Mouse (Mus musculus): ENCODE results near the gene Olfr573-ps1. TPM values are rescaled to one million over a fixed set of nuclear protein-coding genes. Genes with fewer than 3 reads are reported as not detected.

Gene Olfr573-ps1
- not detected in 2 replicates for total RNA-seq (2023)

DNA sequence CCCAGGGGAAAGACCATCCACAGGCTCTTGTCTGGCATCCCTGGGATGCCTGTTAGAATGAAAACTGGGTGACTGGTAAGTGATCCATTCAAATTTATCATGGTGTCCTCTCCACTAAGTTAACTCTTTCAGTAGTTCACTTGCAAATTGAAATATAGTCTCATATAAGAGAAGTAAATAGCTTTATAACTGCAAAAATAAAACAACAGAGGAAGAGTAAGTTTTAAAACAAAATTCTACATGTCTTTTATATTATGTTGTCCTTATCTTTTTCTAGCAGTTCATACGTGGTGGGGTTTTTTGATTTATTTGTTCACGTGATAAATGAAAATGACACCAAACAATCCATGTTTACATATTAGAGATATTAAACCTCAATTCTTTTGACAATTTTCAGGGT lies at the start of gene Olfr573-ps1:
TSS of gene Olfr573-ps1 (minus strand) at position 101 of the 400 bp plus-strand sequence.

DNA sequence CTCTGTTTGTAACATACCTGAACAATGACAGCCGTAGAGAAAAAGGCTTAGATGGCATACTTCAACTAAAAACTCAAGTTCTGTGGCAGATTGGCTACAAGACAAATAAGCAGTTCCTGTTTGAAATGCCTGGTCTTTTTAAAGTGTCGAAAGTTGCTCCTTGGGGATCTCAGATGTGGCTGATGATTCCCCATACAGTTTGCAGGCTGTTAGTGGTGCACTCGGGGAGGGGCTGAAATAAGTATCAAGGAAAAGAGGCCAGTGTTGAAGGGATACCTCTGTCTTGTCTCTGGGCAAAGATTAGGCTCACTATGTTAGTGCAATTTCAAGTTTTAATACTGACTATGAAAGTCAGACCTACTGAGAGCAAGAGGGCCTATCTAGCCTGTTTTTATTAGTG lies 46.8 kb upstream of the Olfr573-ps1 start, which contains the start of gene Olfr578:
TSS of gene Olfr578 (minus strand) at position 101 of the 400 bp plus-strand sequence.

GRCm38 (mm10) chr7:102975843-102976242 lies 33.5 kb upstream of the Olfr573-ps1 start, which contains the start of gene Olfr577:
Gene Olfr577 (minus strand): TSS chr7:102975943.

DNA sequence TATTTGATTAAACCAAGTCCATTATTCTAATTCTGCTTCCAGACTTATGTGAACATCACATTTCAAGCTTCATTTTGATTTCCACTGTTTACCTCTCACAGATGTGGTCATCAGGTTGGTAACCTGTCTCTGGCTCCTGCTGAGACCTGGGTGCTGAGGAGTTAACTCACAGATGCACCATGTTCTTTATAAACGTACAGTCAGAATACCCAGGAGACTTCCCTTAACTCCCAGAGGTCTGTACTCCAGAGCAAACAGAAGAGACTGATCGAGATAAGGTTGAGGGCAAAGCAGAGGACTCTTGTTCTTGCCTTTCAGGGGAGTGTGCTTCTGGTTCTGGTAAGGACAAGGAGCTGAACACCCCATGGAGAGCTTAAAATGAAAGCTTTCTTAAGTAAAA lies 20.0 kb upstream of the Olfr573-ps1 start, which contains the start of gene Olfr576:
TSS of gene Olfr576 (plus strand) at position 301 of the 400 bp plus-strand sequence.

DNA sequence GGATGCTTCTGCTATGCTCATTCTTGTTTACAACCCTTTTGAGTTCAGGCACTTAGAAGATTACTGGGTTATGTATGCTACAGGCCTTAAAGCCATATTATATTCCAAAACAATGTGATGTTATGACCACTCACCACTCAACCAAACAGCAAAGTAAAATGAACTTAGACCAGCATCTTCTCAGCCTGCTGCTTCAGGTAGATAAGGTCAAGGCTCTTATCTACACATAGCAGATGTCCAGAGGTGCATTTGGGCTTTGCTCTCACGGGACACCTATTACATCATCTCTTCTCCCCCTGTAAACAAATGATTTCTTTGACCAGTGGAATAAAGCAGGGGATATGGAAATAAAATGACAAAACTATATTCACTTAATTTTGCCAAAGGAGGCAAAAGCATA lies 16.2 kb upstream of the Olfr573-ps1 start, which contains the start of gene Olfr575:
TSS of gene Olfr575 (minus strand) at position 183 of the 400 bp plus-strand sequence.

DNA sequence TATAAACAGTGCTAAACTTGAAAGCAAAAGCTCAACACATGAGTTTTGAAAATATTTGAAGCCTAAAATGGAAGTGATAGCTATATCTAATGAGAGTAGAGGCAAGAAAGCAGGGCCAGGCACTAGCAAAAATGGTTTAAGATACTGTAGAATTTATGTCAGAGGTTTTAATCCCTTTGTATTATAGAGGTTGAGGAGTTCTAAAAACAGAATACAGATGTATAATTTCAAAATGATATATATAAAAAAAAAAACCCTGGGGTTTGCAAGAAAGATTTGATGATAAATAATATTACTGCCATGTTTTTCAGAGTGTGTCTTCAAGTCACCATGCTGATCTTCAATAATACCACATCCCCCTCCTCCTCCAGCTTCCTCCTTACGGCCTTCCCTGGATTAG lies 5.8 kb upstream of the Olfr573-ps1 start, which contains the start of gene Olfr574:
TSS of gene Olfr574 (plus strand) at position 301 of the 400 bp plus-strand sequence.

GRCm38 (mm10) chr7:102924109-102924508 lies 18.3 kb downstream of the Olfr573-ps1 start, which contains the start of gene Olfr572:
Gene Olfr572 (plus strand): TSS chr7:102924409.

DNA sequence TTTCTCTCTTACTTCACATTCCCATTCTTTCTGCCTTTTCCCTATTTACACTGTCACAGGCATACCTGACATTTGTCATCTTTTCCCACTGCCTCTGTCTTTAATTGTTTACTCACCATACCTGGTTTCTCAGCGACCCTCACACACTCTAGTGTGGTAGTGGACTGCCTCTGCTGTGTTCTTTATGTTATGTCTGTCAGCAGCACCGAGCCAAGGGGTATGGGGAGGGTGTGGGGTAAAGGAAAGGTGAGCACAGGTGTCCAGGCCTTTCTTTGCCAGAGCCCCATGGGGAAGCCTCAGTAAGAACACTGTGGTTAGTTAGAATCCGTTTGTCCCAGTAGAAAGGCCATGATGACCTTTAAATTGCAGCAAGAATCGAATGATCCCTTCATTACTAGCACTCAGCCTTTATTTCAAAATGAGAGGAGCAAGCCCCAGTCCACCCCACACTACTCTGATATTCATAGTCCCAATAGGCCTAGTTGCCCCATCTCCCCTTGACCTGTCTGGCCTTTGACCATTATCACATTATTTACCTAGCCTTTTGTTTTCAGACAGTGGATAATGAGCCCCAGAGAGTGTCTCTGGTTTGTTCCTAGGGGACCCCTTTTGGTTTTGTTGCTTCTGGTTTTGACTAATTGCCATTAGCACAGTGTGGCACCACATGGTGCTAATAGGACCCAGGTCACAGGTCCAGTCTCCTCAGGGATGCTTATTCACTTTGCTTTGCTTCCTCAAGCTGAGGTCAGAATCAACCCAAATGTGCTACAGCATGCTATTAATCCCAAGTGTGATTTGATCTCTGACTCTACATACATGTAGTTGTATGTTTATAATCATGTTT lies 25.1 kb downstream of the Olfr573-ps1 start, which contains the start of gene Olfr571:
TSS of gene Olfr571 (minus strand) at position 505 of the 844 bp plus-strand sequence.

Other genes starting within 250 kb of the Olfr573-ps1 start
- not detected in 2 replicates for gene Olfr557, start 246.7 kb downstream of the Olfr573-ps1 start, total RNA-seq (2023)
- gene Olfr558, start 240.4 kb downstream of the Olfr573-ps1 start, total RNA-seq (2023), result not detected in 2 replicates
- gene Olfr33, start 223.5 kb downstream of the Olfr573-ps1 start, total RNA-seq (2023), result not detected in 2 replicates
- not detected in 2 replicates for gene Olfr559, start 215.1 kb downstream of the Olfr573-ps1 start, total RNA-seq (2023)
- not detected in 2 replicates for gene Olfr560, start 183.2 kb downstream of the Olfr573-ps1 start, total RNA-seq (2023)
- gene Olfr78, start 183.1 kb downstream of the Olfr573-ps1 start, total RNA-seq (2023), result not detected in 2 replicates
- not detected in 2 replicates for gene Olfr561, start 171.4 kb downstream of the Olfr573-ps1 start, total RNA-seq (2023)
- not detected in 2 replicates for gene Olfr564, start 139.1 kb downstream of the Olfr573-ps1 start, total RNA-seq (2023)
- gene Olfr566, start 83.8 kb downstream of the Olfr573-ps1 start, total RNA-seq (2023), result not detected in 2 replicates
- not detected in 2 replicates for gene Olfr568, start 65.5 kb downstream of the Olfr573-ps1 start, total RNA-seq (2023)
- gene Olfr569, start 51.7 kb downstream of the Olfr573-ps1 start, total RNA-seq (2023), result not detected in 2 replicates
- not detected in 2 replicates for gene Olfr570, start 48.0 kb downstream of the Olfr573-ps1 start, total RNA-seq (2023)
- gene Olfr571, start 25.0 kb downstream of the Olfr573-ps1 start, total RNA-seq (2023), result not detected in 2 replicates
- gene Olfr572, start 18.2 kb downstream of the Olfr573-ps1 start, total RNA-seq (2023), result not detected in 2 replicates
- not detected in 2 replicates for gene Olfr574, start 5.9 kb upstream of the Olfr573-ps1 start, total RNA-seq (2023)
- gene Olfr575, start 16.2 kb upstream of the Olfr573-ps1 start, total RNA-seq (2023), result not detected in 2 replicates
- gene Olfr576, start 20.1 kb upstream of the Olfr573-ps1 start, total RNA-seq (2023), result not detected in 2 replicates
- gene Olfr577, start 33.4 kb upstream of the Olfr573-ps1 start, total RNA-seq (2023), result not detected in 2 replicates
- gene Olfr578, start 46.7 kb upstream of the Olfr573-ps1 start, total RNA-seq (2023), result not detected in 2 replicates
- not detected in 2 replicates for gene Olfr582, start 95.4 kb upstream of the Olfr573-ps1 start, total RNA-seq (2023)
- not detected in 2 replicates for gene Olfr583, start 108.7 kb upstream of the Olfr573-ps1 start, total RNA-seq (2023)
- gene Olfr584, start 139.3 kb upstream of the Olfr573-ps1 start, total RNA-seq (2023), result not detected in 2 replicates
- not detected in 2 replicates for gene Olfr585, start 155.1 kb upstream of the Olfr573-ps1 start, total RNA-seq (2023)
- not detected in 2 replicates for gene Olfr586, start 183.1 kb upstream of the Olfr573-ps1 start, total RNA-seq (2023)
- not detected in 2 replicates for gene Olfr588-ps1, start 198.3 kb upstream of the Olfr573-ps1 start, total RNA-seq (2023)
- gene Olfr589, start 213.8 kb upstream of the Olfr573-ps1 start, total RNA-seq (2023), result not detected in 2 replicates
- not detected in 2 replicates for gene Olfr591, start 235.8 kb upstream of the Olfr573-ps1 start, total RNA-seq (2023)
- not detected in 2 replicates for gene Olfr592, start 242.2 kb upstream of the Olfr573-ps1 start, total RNA-seq (2023)

Measured in neutrophil, adult 65 days (primary cell).